Mouse (Mus musculus): Measurements from ENCODE around the gene Rpl10-ps3. TPM values are rescaled to one million over a fixed set of nuclear protein-coding genes. Genes with fewer than 3 reads are reported as not detected.

Rpl10-ps3 gene
- total RNA-seq (2017), result 71.3 and 115 TPM in 2 replicates

- no peak for ATAC-seq (ENCODE audit: extremely low read depth, insufficient number of reproducible peaks, low FRiP score, poor library complexity, severe bottlenecking)
Measured at GRCm38 (mm10) chr9:50344868-50345267, at the start of gene Rpl10-ps3. TSS of gene Rpl10-ps3 (minus strand) at chr9:50344968.

- no peak for ATAC-seq (ENCODE audit: extremely low read depth, insufficient number of reproducible peaks, low FRiP score, poor library complexity, severe bottlenecking)
Measured at GRCm38 (mm10) chr9:50375598-50375997, 30.8 kb upstream of the Rpl10-ps3 start.

GRCm38 (mm10) chr9:50374666-50375065 is 29.9 kb upstream of the Rpl10-ps3 start:
- no peak for ATAC-seq (ENCODE audit: extremely low read depth, insufficient number of reproducible peaks, low FRiP score, poor library complexity, severe bottlenecking)

- no peak for ATAC-seq (ENCODE audit: extremely low read depth, insufficient number of reproducible peaks, low FRiP score, poor library complexity, severe bottlenecking)
Measured at GRCm38 (mm10) chr9:50368551-50369297, 24.0 kb upstream of the Rpl10-ps3 start.

GRCm38 (mm10) chr9:50365059-50365780 is 20.5 kb upstream of the Rpl10-ps3 start:
- ATAC-seq (ENCODE audit: extremely low read depth, insufficient number of reproducible peaks, low FRiP score, poor library complexity, severe bottlenecking), result no peak

GRCm38 (mm10) chr9:50363962-50364361 is 19.2 kb upstream of the Rpl10-ps3 start:
- ATAC-seq (ENCODE audit: extremely low read depth, insufficient number of reproducible peaks, low FRiP score, poor library complexity, severe bottlenecking), result no peak

GRCm38 (mm10) chr9:50363259-50363658 is 18.5 kb upstream of the Rpl10-ps3 start:
- no peak for ATAC-seq (ENCODE audit: extremely low read depth, insufficient number of reproducible peaks, low FRiP score, poor library complexity, severe bottlenecking)

- no peak for ATAC-seq (ENCODE audit: extremely low read depth, insufficient number of reproducible peaks, low FRiP score, poor library complexity, severe bottlenecking)
Measured at GRCm38 (mm10) chr9:50362556-50362955, 17.8 kb upstream of the Rpl10-ps3 start.

- no peak for ATAC-seq (ENCODE audit: extremely low read depth, insufficient number of reproducible peaks, low FRiP score, poor library complexity, severe bottlenecking)
Measured at GRCm38 (mm10) chr9:50360370-50360769, 15.6 kb upstream of the Rpl10-ps3 start.

- no peak for ATAC-seq (ENCODE audit: extremely low read depth, insufficient number of reproducible peaks, low FRiP score, poor library complexity, severe bottlenecking)
Measured at GRCm38 (mm10) chr9:50357331-50357730, 12.6 kb upstream of the Rpl10-ps3 start.

GRCm38 (mm10) chr9:50351746-50352145 is 7.0 kb upstream of the Rpl10-ps3 start:
- no peak for ATAC-seq (ENCODE audit: extremely low read depth, insufficient number of reproducible peaks, low FRiP score, poor library complexity, severe bottlenecking)

- no peak for ATAC-seq (ENCODE audit: extremely low read depth, insufficient number of reproducible peaks, low FRiP score, poor library complexity, severe bottlenecking)
Measured at GRCm38 (mm10) chr9:50350571-50350970, 5.8 kb upstream of the Rpl10-ps3 start.

- ATAC-seq (ENCODE audit: extremely low read depth, insufficient number of reproducible peaks, low FRiP score, poor library complexity, severe bottlenecking), result no peak
Measured at GRCm38 (mm10) chr9:50349156-50349555, 4.4 kb upstream of the Rpl10-ps3 start.

GRCm38 (mm10) chr9:50348256-50348655 is 3.5 kb upstream of the Rpl10-ps3 start:
- no peak for ATAC-seq (ENCODE audit: extremely low read depth, insufficient number of reproducible peaks, low FRiP score, poor library complexity, severe bottlenecking)

GRCm38 (mm10) chr9:50335539-50336325 is 9.0 kb downstream of the Rpl10-ps3 start:
- ATAC-seq (ENCODE audit: extremely low read depth, insufficient number of reproducible peaks, low FRiP score, poor library complexity, severe bottlenecking), result no peak

- no peak for ATAC-seq (ENCODE audit: extremely low read depth, insufficient number of reproducible peaks, low FRiP score, poor library complexity, severe bottlenecking)
Measured at GRCm38 (mm10) chr9:50333413-50333812, 11.4 kb downstream of the Rpl10-ps3 start.

GRCm38 (mm10) chr9:50324355-50325225 is 20.2 kb downstream of the Rpl10-ps3 start:
- no peak for ATAC-seq (ENCODE audit: extremely low read depth, insufficient number of reproducible peaks, low FRiP score, poor library complexity, severe bottlenecking)

- no peak for ATAC-seq (ENCODE audit: extremely low read depth, insufficient number of reproducible peaks, low FRiP score, poor library complexity, severe bottlenecking)
Measured at GRCm38 (mm10) chr9:50320729-50321128, 24.0 kb downstream of the Rpl10-ps3 start.

- no peak for ATAC-seq (ENCODE audit: extremely low read depth, insufficient number of reproducible peaks, low FRiP score, poor library complexity, severe bottlenecking)
Measured at GRCm38 (mm10) chr9:50319506-50319905, 25.3 kb downstream of the Rpl10-ps3 start.
